Mouse (Mus musculus): Measurements from ENCODE around the gene BC049762.

BC049762 gene

GRCm38 (mm10) chr11:51214021-51214420, 48.8 kb downstream of the BC049762 start:
- no peak for DNase-seq (ENCODE audit: low spot score)

- no peak for DNase-seq (ENCODE audit: low spot score)
These were observed 51.4 kb downstream of the BC049762 start for GRCm38 (mm10) chr11:51211426-51211825.

- DNase-seq (ENCODE audit: low spot score): no peak
These were observed 55.1 kb downstream of the BC049762 start for GRCm38 (mm10) chr11:51207758-51208157.
